Mouse (Mus musculus) lung, adult 2 months (tissue): Measurements from ENCODE around the gene Serinc5.

Experiments used
- CTCF ChIP-seq: fragments of 200-500 bp; IDR thresholded peaks from 2 replicates; pipeline ENCODE4 v1.5.1; 2011; ENCODE audit warnings: mild to moderate bottlenecking, low read length, control low read depth; ENCODE audit not compliant: insufficient read depth
- POLR2A ChIP-seq: fragments of 200-500 bp; IDR thresholded peaks from 2 replicates; pipeline ENCODE4 v1.6.1; 2011; ENCODE audit warnings: low read depth, mild to moderate bottlenecking, control low read depth, low read length, borderline replicate concordance; ENCODE audit errors: extremely low read depth

GRCm38 (mm10) chr13:92679661-92680060, 68.8 kb downstream of the Serinc5 start:
- TF ChIP-seq CTCF (no peak), POLR2A (no peak)
